Mouse (Mus musculus): ENCODE measurements at regions not wholly inside any gene's neighbourhood (a gene's known extent, or its start where the extent isn't known, plus 50 kb on each side); places are given as distances from the start of the nearest gene placed in this dataset.

DNA sequence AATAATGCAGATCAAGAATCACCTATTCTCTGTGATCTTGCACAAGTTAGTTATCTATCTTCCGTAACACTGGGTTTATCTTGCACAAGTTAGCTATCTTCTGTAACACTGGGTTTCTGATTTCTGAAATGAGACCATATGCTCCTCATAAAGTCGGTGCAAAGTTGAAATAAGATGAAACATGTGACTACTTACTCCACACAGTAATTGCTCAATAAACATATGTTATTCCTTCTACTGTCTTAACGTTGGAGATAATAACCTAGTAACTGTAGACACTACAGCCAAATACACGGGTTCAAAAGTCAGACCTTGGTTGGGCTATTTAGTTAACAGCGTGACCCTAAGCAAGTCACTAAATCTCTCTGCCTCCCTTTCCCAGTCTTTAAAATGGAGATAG lies 65.8 kb upstream of the Atp11b start:
- no peak for DNase-seq (ENCODE audit: low spot score in 2 of 2)

DNA sequence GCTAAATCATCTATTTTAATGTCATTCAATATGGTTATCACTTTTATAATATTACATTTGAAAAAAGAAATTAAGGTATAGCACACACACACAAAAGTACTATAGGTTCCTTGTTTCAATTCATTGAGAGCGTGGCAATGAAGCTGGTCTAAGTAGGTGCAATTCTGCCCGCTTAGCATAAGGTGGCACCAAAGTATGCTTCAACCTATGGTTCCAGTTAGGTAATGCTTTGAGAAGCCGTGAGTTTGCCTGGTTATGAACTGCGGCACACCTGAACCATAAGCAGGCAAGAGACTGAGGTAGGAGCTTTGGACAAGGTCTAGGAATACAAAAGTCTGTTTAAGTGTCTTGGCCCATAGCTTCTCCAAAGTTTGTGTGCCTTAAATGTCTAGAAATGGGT lies 65.1 kb upstream of the Atp11b start:
- DNase-seq (ENCODE audit: low spot score in 2 of 2) = peak; percentile 6 to 54

DNA sequence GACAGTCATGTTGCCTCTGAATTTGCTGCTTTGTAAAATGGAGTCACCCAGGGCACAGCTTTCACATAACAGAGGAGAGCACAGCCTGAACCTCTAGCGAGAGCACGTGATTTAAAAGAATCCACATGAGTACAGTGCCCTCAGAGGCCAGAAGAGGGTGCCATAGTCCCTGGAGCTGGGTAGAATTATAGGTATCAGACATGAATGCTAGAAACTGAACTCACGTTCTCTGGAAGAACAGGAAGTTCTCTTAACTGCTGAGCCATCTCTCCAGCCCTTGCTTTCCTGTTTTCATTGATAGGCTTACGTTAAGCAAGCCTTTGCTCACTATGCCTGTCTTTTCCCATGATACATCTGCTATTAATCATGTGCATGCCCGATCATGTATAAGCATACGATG lies 60.9 kb upstream of the Atp11b start:
- DNase-seq (ENCODE audit: low spot score in 2 of 2) = peak; percentile 55 to 88

GRCm38 (mm10) chr3:35693551-35693950 lies 60.4 kb upstream of the Atp11b start:
- DNase-seq (ENCODE audit: low spot score in 2 of 2) = no peak

DNA sequence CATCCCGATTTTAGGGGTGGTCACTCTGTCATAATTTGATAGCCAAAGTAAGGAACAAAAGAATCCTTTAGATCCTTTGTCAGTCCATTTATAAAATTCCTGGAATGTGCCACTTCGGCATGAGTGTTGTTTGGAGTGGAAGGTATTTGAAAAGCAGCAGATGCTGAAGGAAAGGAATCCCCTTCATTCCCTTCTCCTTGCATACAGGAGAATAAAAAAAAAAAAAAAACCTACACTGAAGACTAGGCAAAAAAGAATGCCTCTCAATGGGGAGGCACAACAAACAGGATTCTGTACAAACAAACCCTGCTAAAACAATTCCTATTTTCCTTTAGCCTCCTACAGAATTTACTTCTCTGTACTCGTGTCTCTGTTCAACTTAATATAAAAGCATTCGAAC lies 59.7 kb upstream of the Atp11b start:
- DNase-seq (ENCODE audit: low spot score in 2 of 2) = no peak

DNA sequence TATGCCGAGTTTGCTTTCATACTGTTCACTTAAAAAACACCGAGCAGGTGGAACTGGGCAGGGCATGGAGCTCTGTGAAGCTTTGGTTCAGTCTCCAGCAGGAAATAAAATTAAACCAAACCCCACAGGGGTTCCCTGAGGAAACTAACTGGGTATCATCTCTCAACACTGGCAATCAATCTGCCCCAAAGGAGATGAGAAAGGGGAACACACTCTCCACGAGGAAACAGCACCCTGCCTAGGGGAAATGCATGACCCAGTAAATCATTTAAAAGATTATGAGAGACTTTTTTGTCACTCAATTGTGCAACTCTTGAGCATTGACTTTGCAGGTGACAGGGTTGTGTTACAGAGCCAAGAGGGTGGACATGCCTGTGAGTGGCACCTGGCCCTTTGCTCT lies 58.0 kb upstream of the Atp11b start:
- no peak for DNase-seq (ENCODE audit: low spot score in 2 of 2)

DNA sequence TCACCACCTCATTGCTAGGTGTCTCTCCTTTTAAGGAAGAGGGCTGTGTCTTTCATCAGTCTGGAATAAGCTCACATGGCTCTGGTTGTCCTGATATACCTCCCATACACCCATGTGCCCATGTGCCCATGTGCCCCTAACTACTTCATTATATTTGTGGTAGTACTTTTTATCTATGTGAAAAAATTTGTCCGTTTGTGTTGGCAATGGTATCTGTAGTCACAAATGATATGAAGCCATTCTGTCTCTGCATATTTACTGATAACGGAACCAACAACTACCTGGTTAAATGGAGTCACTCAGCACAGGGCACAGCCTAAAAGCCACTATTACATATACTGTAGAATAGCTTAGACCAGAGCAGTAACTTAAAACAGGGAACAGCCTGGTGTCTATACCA lies 54.6 kb upstream of the Atp11b start:
- no peak for DNase-seq (ENCODE audit: low spot score in 2 of 2)

DNA sequence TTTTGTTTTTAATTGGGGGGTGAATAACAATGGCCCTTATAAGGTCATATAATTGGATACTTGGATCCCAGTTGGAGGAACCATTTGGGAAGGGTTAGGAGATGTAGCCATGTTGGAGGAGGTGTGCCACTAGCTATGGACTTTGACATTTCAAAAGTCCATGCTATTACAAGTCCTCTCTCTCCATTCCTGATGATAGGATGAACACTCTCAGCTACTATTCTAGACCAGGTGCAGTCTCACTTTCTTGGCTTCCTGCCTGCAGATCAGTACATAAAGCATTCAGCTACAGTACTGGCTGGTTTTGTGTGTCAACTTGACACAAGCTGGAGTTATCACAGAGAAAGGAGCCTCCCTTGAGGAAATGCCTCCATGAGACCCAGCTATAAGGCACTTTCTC lies 53.9 kb upstream of the Atp11b start:
- no peak for DNase-seq (ENCODE audit: low spot score in 2 of 2)

DNA sequence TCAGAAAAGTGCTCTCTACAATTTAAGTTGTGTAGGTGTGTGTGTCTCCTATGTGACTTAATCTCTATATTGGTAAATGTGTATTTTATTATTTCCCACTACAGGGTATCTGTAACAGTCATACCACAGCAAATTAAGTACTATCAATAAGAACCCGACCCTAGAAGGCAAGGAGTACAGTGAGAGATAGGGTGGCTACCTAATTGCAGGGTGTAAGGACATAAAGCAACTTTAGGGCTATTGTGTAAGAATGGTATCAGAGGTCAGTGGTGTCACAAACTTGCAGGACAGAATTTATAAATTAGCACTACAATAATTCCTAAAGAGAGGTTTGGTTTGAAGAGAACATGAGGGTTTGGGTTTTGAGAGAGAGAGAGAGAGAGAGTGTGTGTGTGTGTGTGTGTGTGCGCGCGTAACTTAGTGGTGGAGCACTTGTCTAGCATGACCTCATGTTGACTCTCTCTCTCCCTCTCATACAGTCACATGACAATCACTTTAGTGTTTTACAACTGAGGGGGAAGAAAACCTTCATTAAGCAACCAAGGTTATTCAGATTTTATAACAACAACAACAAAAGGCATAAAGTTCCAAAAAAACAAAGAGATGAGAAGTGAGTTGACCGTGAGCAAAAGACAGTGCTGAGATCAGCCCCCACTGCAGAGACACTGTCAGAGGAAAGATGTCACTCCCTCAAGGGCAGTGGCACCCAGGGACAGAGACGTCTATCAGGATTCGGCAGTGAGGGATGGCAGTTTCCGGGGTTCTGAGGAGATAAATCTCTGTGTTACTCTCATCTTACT lies 50.2 kb upstream of the Atp11b start:
- no peak for DNase-seq (ENCODE audit: low spot score in 2 of 2)
